Mouse (Mus musculus): ENCODE results near the gene Wdr91.

The Wdr91 gene

GRCm38 (mm10) chr6:34879101-34879740 is 31.5 kb downstream of the Wdr91 start:
- WGBS = 90% methylated on average over 16 of the region's 16 CpGs

DNA sequence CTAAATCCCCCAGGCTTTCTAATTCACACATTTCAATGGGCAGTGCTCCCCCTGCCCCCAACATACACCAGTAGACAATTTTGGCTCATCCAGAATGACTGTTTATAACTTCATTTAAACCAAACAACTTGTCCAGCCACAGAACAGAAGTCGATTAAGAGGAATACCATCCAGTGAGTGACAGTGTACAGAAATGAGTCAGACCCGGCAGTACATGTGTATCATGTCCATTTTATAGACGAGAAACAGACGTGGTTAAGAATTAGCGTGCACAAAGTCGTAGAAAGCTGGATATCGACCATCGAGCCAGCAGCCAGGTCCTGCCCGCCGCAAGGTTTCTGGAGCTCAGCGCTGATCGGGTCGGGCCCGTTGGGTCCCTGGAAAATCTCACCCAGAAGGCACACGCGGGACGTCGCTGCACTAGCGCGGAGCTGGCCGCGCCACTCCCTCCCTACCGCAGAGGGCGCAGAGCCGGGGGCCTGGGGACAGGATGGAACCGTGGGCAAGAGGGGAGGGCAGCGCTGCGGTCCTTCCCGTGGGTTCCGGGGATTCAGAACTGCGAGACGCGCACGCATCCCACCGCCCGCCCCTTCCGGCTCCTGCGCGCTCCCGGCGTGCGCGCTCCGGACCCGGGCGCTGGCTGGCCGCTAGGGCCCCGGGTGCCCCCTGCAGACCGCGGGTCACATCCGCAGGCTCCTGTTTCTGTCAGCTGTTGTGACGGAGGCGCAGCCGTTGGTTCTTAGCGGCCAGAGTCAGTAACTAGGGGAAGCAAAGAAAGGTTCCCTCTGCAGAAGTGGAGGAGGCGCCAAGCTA is 33.0 kb downstream of the Wdr91 start, which contains the start of gene Cyren:
Cyren (minus strand) TSS at position 552 of the 813 bp plus-strand sequence.
- under 1% methylated on average over 56 of the region's 56 CpGs for WGBS

DNA sequence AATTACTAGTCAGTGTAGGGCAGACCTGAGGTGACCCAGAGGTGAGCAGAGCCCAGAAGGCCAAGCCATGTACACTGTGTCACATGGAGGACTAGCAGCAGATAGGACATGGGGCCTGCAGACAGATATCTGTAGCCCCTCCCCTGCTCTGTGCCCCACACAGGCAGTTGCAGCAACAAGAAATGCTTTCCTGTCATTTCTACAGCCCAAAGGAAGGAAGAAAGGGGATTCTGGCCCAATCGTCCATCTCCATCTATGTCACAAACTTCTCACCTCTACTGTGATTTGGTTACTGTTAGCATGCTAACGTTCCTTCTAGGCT is 33.9 kb downstream of the Wdr91 start:
- 55% methylated on average over 2 of the region's 2 CpGs for WGBS

DNA sequence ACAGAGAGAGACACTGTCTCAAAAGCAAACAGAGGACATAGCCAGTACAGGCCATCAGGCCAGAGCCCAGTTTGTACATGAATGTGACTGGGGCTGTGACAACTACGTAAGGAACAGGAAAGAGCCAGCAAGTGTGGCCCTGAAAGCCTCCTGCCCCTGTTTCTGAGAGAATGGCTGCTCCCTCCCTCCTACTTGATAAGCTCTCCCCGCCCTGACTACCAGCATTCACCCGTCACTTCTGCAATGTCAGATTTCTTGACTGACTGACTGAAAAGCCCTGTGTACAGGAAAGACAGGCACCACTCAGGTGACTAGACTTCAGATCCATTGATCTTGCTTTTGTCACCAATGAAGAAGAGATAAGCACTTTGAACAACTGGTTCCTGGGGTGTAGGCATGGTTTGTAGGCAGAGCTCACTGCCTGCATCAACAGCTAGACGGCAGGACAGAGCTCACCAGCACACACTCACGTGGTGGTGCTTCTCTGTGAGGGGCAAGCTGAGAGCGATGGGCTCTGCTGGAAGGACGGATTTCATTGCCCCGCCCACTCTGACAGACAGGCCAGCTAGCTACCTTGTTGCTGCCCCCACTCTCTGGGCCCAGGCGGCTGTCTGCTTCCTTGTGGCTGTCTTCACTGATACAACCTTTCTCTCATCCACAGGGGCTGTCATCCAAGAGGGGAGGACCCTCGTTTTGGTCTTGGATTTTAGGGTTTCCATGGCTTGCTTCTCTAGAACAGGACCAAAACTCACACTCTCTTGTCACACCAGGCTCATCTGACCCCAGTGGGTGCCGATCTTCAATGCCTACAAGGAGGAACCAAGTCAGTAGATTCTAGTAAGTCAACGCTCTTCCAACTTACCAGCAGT is 34.5 kb downstream of the Wdr91 start:
- WGBS = 71% methylated on average over 12 of the region's 12 CpGs

- 70% methylated on average over 15 of the region's 15 CpGs for WGBS
Observed at GRCm38 (mm10) chr6:34875268-34875761, 35.4 kb downstream of the Wdr91 start.

DNA sequence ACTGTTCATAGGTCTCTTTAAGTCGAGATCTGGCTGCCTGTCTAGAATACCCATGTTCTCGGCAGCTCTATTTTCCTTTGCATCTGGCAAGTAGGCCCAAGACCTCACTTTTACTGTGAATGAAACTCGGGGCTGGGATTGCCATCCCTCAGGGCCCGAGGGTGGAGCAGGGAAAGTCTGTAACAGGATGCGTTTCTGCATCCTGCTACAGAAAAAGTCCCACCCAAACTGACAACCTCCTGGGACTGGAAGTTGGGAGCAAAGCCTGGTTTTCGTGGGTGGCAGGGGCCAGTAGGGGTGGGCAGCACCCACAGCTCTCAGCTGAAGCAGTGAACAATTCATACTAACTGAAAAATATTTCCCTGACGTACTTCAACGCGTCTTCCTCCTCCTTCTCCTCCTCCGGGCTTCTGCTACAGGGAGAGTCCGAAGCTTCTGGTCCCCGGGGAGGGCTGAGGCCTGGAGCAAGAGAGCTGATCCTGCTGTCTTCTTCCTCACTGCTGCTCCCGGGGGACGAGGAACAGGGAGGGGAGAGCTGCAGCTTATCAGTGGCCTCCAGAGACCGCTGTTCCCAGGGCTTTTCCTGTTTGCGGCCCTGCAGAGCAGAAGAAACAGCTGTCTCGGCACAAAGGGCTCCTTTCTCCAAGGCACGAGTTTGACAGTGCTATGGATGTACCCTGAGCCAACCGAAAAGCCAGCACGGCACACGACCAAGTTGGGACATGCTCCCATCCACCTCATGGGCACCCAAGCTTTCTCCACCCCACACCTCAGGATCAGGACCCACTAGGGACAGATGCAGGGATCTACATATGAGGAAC is 36.4 kb downstream of the Wdr91 start:
- 46% methylated on average over 21 of the region's 21 CpGs for WGBS

DNA sequence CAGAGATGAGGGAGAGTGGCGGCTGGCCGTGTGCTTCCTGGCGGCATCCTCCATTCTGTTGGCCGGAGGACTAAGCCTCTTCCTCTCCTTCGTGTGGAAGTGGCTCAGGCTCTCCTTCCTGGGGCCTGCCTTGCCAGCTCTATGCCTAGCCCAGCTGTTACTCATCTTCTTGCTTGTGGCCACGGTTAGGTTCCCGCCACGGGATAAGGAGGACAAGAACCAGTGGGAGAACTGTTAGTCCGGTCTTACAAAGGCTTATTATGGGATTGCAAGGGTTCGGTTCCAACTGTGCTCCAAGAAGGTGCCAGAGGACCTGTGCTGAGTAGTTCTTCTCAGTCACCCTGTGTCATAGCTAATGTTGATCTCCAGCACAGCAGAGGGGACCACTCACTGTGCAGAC is 37.8 kb downstream of the Wdr91 start:
- 91% methylated on average over 10 of the region's 10 CpGs for WGBS

DNA sequence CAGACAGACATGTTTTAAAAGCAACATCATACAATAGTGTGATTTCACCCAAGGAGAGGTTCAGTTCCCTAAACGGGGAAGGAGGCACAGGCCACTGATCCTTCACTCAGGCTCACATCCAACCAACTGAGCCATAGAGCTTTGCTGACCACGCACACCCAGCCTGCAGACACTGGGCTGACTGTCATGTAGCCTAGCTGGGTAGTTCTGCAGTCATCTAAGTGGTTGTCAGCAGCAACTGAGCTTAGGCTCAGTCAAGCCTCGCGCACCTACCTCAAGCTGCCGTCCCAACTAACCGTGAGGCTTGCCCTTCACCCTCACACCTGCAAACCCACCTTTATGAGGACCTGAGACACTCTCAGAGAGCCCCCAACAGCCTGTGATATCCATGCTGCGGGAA is 38.7 kb downstream of the Wdr91 start:
- WGBS = 93% methylated on average over 7 of the region's 7 CpGs

DNA sequence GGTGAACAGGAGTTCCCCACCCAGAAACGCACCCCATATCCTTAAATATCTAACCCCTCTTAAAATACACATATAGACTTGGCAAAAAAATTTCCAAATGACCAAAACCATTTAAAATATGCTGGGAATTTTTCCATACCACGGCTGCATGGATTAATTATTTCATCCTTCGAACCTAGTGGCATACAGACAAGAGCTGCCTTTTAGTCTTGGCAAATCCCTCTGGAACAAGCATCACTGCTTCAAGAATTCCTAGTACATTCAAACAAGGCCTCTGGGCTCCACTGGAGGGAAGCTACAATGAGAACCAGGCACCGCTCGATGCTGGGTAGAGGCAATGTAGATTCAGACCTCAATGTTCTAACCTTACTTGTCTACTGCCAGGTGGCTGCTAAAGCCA is 40.0 kb downstream of the Wdr91 start:
- 76% methylated on average over 5 of the region's 5 CpGs for WGBS

GRCm38 (mm10) chr6:34870136-34870535 is 40.5 kb downstream of the Wdr91 start:
- WGBS = 81% methylated on average over 5 of the region's 5 CpGs

DNA sequence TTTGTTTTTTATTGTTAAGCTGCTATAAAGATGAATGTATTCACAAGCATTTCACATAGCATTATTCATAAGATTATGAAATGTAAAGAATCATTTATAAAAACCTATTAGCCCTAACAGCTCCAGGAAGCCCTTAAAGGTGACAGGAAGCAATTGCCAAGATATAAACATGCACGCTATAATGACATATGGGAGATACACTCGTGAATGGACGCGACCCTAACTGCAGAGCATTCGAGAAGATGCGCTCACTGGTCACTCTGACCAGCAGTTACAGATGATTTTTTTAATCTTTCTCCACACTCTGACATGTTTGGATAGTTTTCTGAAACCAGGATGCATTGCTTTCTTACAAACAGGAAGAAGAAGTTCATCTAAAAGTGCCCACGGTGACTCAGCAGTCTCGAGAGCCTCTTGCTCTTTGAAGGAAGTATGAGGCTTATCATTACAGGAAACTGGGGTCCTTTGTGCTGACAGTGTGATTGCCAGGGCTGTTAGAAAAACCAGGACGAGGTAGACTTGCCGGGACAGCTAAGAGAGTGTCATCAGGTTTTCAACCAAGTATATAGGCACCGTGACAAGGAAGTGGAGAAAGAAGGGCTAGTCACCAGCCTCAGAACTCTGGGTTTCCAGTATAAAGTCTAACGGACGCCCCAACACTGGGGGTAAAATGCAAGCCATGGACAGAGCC is 41.3 kb downstream of the Wdr91 start:
- WGBS = 76% methylated on average over 13 of the region's 13 CpGs

GRCm38 (mm10) chr6:34868507-34869217 is 42.0 kb downstream of the Wdr91 start:
- whole genome bisulfite sequencing = 86% methylated on average over 20 of the region's 20 CpGs

DNA sequence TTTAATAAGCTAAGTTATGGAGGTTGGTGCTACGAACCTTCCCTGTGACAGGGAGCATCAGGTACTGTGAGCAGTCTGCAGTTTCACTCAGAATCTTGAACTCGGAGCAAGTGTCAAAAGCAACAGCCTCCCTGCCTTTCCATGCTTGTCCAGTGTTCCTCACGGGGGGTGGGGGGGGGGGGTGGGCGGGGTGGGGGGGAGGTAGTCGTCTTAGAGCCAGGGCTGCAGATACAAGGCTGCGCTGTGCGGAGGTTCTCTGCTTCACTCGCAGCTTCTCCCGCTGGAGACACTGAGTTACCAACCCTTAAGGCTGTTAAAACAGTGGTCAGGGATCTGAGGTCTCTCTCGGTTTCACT is 42.7 kb downstream of the Wdr91 start:
- 73% methylated on average over 10 of the region's 10 CpGs for WGBS

DNA sequence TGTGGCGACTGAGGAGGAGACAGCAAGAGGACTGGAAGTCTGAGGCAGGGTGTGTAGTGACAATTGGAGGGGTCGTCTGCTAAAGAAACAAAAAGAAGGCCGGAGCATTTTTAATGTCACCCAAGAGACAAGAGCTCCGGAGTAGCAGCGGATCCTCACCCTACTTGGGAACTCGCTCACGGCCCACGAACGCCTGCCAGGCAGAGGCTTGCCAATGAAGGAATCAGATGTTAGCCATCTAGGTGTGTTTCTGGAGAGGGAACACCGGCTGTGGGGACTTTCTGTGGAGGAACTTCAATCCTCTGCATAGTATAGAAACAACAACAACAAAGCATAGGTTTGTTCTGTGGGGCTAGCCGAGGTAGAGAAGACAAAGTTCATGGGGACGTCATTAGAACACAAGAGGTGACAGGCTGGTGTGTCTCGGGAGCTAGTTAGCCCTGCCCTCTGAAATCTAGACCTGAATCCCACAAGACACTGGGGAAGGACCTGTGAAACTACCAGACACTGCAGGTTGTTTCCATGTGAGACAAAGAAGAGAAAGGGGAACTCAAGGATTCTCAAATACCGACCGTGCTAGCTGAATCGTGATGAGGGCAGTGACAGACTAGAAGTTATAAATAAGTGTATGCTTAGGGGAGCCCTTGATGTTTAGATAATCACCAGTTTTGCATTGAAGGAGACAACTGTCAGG is 43.2 kb downstream of the Wdr91 start:
- WGBS = 83% methylated on average over 16 of the region's 16 CpGs

DNA sequence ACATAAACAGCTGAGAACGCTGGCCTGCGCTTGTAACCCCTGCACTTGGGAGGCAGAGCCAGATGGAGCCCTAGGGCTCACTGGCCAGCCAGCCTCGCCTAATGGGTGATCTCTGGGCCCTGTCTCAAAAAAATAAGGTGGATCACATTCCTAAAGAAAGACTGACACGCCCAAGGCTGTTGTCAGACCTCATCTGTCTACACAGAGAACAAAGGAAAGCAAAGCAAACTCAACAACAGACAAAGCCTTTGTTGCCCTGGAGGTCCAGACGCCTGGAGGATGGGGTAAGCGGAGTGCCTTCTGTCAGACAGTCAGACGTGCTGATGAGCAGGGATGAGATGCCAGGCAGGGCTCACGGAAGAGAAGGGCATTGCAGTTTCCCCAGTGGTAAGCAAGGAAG is 43.9 kb downstream of the Wdr91 start:
- WGBS = 70% methylated on average over 8 of the region's 8 CpGs

- 70% methylated on average over 7 of the region's 7 CpGs for WGBS
Observed at GRCm38 (mm10) chr6:34865711-34866593, 44.7 kb downstream of the Wdr91 start.

DNA sequence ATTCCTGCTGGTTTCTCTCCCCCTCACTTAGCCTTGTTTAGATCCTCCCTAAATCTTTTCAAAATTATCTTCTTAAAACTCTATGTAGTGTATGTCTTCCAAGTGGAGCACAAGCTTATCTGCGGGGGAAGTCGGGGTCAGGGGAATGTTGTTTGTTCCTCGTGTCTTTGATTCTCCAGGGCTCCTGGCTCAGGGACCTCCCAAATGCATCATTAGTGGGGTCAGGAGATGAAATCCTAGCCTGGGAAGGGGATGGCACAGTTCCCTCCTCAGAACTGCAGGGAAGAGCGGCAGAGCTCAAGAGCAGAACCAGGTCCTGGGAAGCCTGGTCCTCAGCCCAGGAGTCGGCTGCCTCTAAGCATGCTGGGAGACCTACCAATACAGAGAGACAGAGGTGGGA is 45.5 kb downstream of the Wdr91 start:
- 56% methylated on average over 5 of the region's 5 CpGs for WGBS

- 71% methylated on average over 9 of the region's 9 CpGs for WGBS
Observed at GRCm38 (mm10) chr6:34863786-34864514, 46.7 kb downstream of the Wdr91 start.
